Mouse (Mus musculus): ENCODE data around the gene Tango2. TPM values are rescaled to one million over a fixed set of nuclear protein-coding genes. Genes with fewer than 3 reads are reported as not detected.

Tango2 gene
- total and polyA plus RNA-seq, 3 experiments = 3.8 to 10.8 (median 9.6) TPM

GRCm38 (mm10) chr16:18341605-18342004 lies 6.3 kb downstream of the Tango2 start:
- in situ Hi-C loops (cut with MboI; ENCODE audit: low pct_ligation_motif_present, low pct_unique_long_range_greater_than_20kb, low sequenced_read_pairs) (no loop called here), dilution Hi-C loops (cut with MboI; ENCODE audit: extremely low pct_ligation_motif_present, extremely low pct_unique_long_range_greater_than_20kb, low sequenced_read_pairs) (no loop called here)
- H3K27me3 ChIP-seq (replicated peaks) = peaks cover 11% of the 10 kb centered on the region
- H3K36me3 ChIP-seq (replicated peaks in 1 of 2; ENCODE audit: control insufficient read depth in 1 of 2, insufficient read depth in 1 of 2, low read length in 1 of 2) = peaks cover 4 to 12% of the 10 kb centered on the region in 2 experiments
- no peak overlapping the region for H3K9ac ChIP-seq (ENCODE audit: insufficient read depth, low read depth)
- peaks cover 9 to 24% of the 10 kb centered on the region in 2 experiments for H3K4me1 ChIP-seq (ENCODE audit: control insufficient read depth in 1 of 2, insufficient read depth in 2 of 2)
- H3K79me2 ChIP-seq (replicated peaks; ENCODE audit: control insufficient read depth, extremely low read depth, insufficient read depth, poor library complexity, severe bottlenecking) = no peaks in the 10 kb centered on the region
- TF ChIP-seq ZMIZ1 (IDR thresholded peaks at IDR 0.05; ENCODE audit: low read depth, low read length) (no peak), MAZ (IDR thresholded peaks at IDR 0.05; ENCODE audit: low read depth, low read length) (no peak), HCFC1 (IDR thresholded peaks at IDR 0.05; ENCODE audit: low read depth, low read length) (no peak), MAX (IDR thresholded peaks at IDR 0.05; ENCODE audit: low read length) (no peak), UBTF (IDR thresholded peaks at IDR 0.05; ENCODE audit: low read depth, low read length) (no peak)
- DNase-seq (ENCODE audit: extremely low read depth) = no peak
- H3K4me2 ChIP-seq (ENCODE audit: insufficient read depth, low read depth, poor library complexity, severe bottlenecking) = no peak overlapping the region
- H3K4me3 ChIP-seq (replicated peaks in 1 of 3; ENCODE audit: low read depth in 2 of 3, low read length in 2 of 3, poor library complexity in 1 of 3) = no peak overlapping the region
- H3K9me3 ChIP-seq (replicated peaks; ENCODE audit: low read length) = no peaks in the 10 kb centered on the region
- H3K27ac ChIP-seq (ENCODE audit: insufficient read depth, low read depth) = no peak overlapping the region

GRCm38 (mm10) chr16:18339866-18340265 lies 8.0 kb downstream of the Tango2 start:
- Histone ChIP-seq H3K27me3 (replicated peaks) (peaks cover 5% of the 10 kb centered on the region), H3K79me2 (replicated peaks; ENCODE audit: control insufficient read depth, extremely low read depth, insufficient read depth, poor library complexity, severe bottlenecking) (no peaks in the 10 kb centered on the region), H3K36me3 (replicated peaks in 1 of 2; ENCODE audit: control insufficient read depth in 1 of 2, insufficient read depth in 1 of 2, low read length in 1 of 2) (peaks cover 4 to 16% of the 10 kb centered on the region in 2 experiments), H3K4me1 (ENCODE audit: control insufficient read depth in 1 of 2, insufficient read depth in 2 of 2) (peaks cover 9 to 19% of the 10 kb centered on the region in 2 experiments), H3K4me3 (replicated peaks in 1 of 3; ENCODE audit: low read depth in 2 of 3, low read length in 2 of 3, poor library complexity in 1 of 3) (no peak overlapping the region), H3K4me2 (ENCODE audit: insufficient read depth, low read depth, poor library complexity, severe bottlenecking) (no peak overlapping the region), H3K27ac (ENCODE audit: insufficient read depth, low read depth) (no peak overlapping the region), H3K9me3 (replicated peaks; ENCODE audit: low read length) (no peaks in the 10 kb centered on the region), H3K9ac (ENCODE audit: insufficient read depth, low read depth) (no peak overlapping the region)
- dilution Hi-C loops (cut with MboI; ENCODE audit: extremely low pct_ligation_motif_present, extremely low pct_unique_long_range_greater_than_20kb, low sequenced_read_pairs) (no loop called here), in situ Hi-C loops (cut with MboI; ENCODE audit: low pct_ligation_motif_present, low pct_unique_long_range_greater_than_20kb, low sequenced_read_pairs) (no loop called here)
- no peak for DNase-seq (ENCODE audit: extremely low read depth)
- TF ChIP-seq MYC (IDR thresholded peaks at IDR 0.05; ENCODE audit: low read depth, low read length) (no peak), CTCF (conservative IDR thresholded peaks at IDR 0.05 in 1 of 2, IDR thresholded peaks at IDR 0.05 in 1 of 2; ENCODE audit: low read depth in 2 of 2, low read length in 2 of 2) (no peak), EP300 (IDR thresholded peaks at IDR 0.05; ENCODE audit: low read length) (no peak)

DNA sequence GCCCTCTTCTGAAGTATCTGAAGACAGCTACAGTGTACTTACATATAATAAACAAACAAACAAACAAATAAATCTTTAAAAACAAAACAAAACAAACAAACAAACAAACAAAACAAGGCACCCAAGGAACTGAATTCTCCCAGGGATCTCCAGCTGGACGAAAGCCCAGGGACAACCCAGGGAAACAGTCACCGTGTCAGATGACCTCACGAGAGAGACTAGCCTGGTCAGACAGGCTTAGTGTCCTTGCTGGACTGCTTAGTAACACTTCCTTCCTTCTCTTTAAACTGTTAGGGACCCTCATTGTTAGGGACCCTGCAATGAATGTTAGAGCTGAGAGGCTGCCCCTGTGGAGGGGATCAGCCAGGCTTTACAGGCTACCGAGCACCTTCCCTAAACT lies 10.6 kb downstream of the Tango2 start:
- DNase-seq (ENCODE audit: extremely low read depth) = no peak
- Histone ChIP-seq H3K4me1 (ENCODE audit: control insufficient read depth in 1 of 2, insufficient read depth in 2 of 2) (peaks cover 0 to 4% of the 10 kb centered on the region in 2 experiments; a peak in 1 of 4 replicates), H3K27me3 (replicated peaks) (no peaks in the 10 kb centered on the region), H3K4me2 (ENCODE audit: insufficient read depth, low read depth, poor library complexity, severe bottlenecking) (no peak overlapping the region), H3K4me3 (replicated peaks in 1 of 3; ENCODE audit: low read depth in 2 of 3, low read length in 2 of 3, poor library complexity in 1 of 3) (no peak overlapping the region), H3K36me3 (replicated peaks in 1 of 2; ENCODE audit: control insufficient read depth in 1 of 2, insufficient read depth in 1 of 2, low read length in 1 of 2) (peaks cover 4 to 18% of the 10 kb centered on the region in 2 experiments), H3K9me3 (replicated peaks; ENCODE audit: low read length) (no peaks in the 10 kb centered on the region), H3K9ac (ENCODE audit: insufficient read depth, low read depth) (no peak overlapping the region), H3K79me2 (replicated peaks; ENCODE audit: control insufficient read depth, extremely low read depth, insufficient read depth, poor library complexity, severe bottlenecking) (no peaks in the 10 kb centered on the region), H3K27ac (ENCODE audit: insufficient read depth, low read depth) (no peak overlapping the region)
- dilution Hi-C loops (cut with MboI; ENCODE audit: extremely low pct_ligation_motif_present, extremely low pct_unique_long_range_greater_than_20kb, low sequenced_read_pairs) (no loop called here), in situ Hi-C loops (cut with MboI; ENCODE audit: low pct_ligation_motif_present, low pct_unique_long_range_greater_than_20kb, low sequenced_read_pairs) (no loop called here)
- no peak for TF ChIP-seq MAZ (IDR thresholded peaks at IDR 0.05; ENCODE audit: low read depth, low read length)
- no peak for TF ChIP-seq KAT2A (IDR thresholded peaks at IDR 0.05; ENCODE audit: insufficient replicate concordance, low read length)
- no peak for TF ChIP-seq CHD2 (IDR thresholded peaks at IDR 0.05; ENCODE audit: low read length)
- TF ChIP-seq TCF12 (IDR thresholded peaks at IDR 0.05; ENCODE audit: low read depth, low read length) = no peak
- no peak for TF ChIP-seq E2F4 (IDR thresholded peaks at IDR 0.05; ENCODE audit: insufficient replicate concordance, low read depth, low read length)
- no peak for TF ChIP-seq NRF1 (IDR thresholded peaks at IDR 0.05; ENCODE audit: low read depth, low read length)
- no peak for TF ChIP-seq MEF2A (IDR thresholded peaks at IDR 0.05; ENCODE audit: borderline replicate concordance, low read depth, low read length)
- no peak for TF ChIP-seq BHLHE40 (IDR thresholded peaks at IDR 0.05; ENCODE audit: low read depth, low read length)
- no peak for TF ChIP-seq PAX5 (IDR thresholded peaks at IDR 0.05; ENCODE audit: low read length)
- TF ChIP-seq MXI1 (IDR thresholded peaks at IDR 0.05; ENCODE audit: low read depth, low read length) = no peak
- TF ChIP-seq SIN3A (IDR thresholded peaks at IDR 0.05; ENCODE audit: low read length) = no peak
- no peak for TF ChIP-seq ZKSCAN1 (IDR thresholded peaks at IDR 0.05; ENCODE audit: borderline replicate concordance, low read depth, low read length)
